Comparison of ENCODE assay signal across 9 mouse cellular contexts in the genomic region with DNA sequence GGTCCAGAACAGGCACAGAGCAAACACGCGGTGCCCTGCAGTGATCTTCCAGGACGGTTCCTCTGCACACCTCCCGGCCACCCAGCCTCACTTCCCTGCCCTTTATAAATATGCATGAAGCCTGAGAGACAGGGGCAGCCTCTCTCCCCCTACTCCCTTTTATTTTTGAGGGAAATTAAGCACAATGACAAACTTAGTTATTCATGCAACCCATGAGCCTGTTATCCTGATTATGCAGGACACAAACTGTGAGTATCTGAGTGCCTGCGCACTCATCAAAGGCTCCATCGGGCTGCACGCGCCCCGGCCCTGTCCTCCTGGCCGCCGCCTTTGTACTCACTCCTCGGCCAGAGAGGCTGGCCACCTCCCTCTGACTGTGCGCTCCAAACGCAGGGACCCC. TPM values are rescaled to one million over a fixed set of nuclear protein-coding genes. Genes with fewer than 3 reads are reported as not detected.
DNase-seq lines count a peak whose midpoint lies in the region; ATAC-seq lines count a peak whose summit lies in the region.
"Had no signal": no experiment of that assay in that cellular context is flagged by ENCODE, and none has a peak within 500 bp of the region (broad histone marks: within the 10 kb centered on the region; RNA-seq: fewer than 3 reads in every experiment).

No protein-coding gene starts in this region.

- H3K36me3 ChIP-seq in heart, embryonic 12.5 days, result no peaks in the 10 kb centered on the region
- no peaks in the 10 kb centered on the region for H3K36me3 ChIP-seq in forebrain, embryonic 14.5 days (ENCODE audit: control insufficient read depth, insufficient read depth, low read length)
- no peaks in the 10 kb centered on the region for H3K36me3 ChIP-seq in midbrain, embryonic 13.5 days

- 2% methylated on average over 14 of the region's 14 CpGs for WGBS in heart, embryonic 12.5 days
- WGBS in forebrain, embryonic 14.5 days, result 0% methylated on average over 14 of the region's 14 CpGs
- under 1% methylated on average over 14 of the region's 14 CpGs for WGBS in midbrain, embryonic 13.5 days

- H3K4me2 ChIP-seq in heart, embryonic 12.5 days, result peak overlapping the region; percentile 61
- peak overlapping the region; percentile 52 for H3K4me2 ChIP-seq in forebrain, embryonic 14.5 days (ENCODE audit: low read length)
- H3K4me2 ChIP-seq in midbrain, embryonic 13.5 days (replicated peaks), result peak overlapping the region; percentile 56

- H3K27ac ChIP-seq in heart, embryonic 12.5 days (ENCODE audit: poor library complexity, severe bottlenecking), result no peak overlapping the region
- H3K27ac ChIP-seq in forebrain, embryonic 14.5 days (ENCODE audit: low read depth, low read length), result no peak overlapping the region
- H3K27ac ChIP-seq in midbrain, embryonic 13.5 days, result peak overlapping the region; percentile 32; the same call in 1 of the 2 replicates
- H3K27ac ChIP-seq: left cerebral cortex, adult 2 months had no signal

- H3K4me3 ChIP-seq in heart, embryonic 12.5 days, result peak overlapping the region; percentile 19
- H3K4me3 ChIP-seq in forebrain, embryonic 14.5 days (ENCODE audit: low read depth, low read length), result peak overlapping the region; percentile 14
- H3K4me3 ChIP-seq in midbrain, embryonic 13.5 days (replicated peaks), result peak overlapping the region; percentile 30
- H3K4me3 ChIP-seq: left cerebral cortex, adult 2 months had no signal

- H3K9ac ChIP-seq in heart, embryonic 12.5 days, result peak overlapping the region; percentile 34; the same call in 1 of the 2 replicates
- peak overlapping the region; percentile 25; the same call in 1 of the 2 replicates for H3K9ac ChIP-seq in forebrain, embryonic 14.5 days (ENCODE audit: low read length)
- peak overlapping the region; percentile 48; the same call in 1 of the 2 replicates for H3K9ac ChIP-seq in midbrain, embryonic 13.5 days (replicated peaks)

- H3K9me3 ChIP-seq in heart, embryonic 12.5 days (replicated peaks), result no peaks in the 10 kb centered on the region
- H3K9me3 ChIP-seq in forebrain, embryonic 14.5 days (replicated peaks; ENCODE audit: control insufficient read depth, low read length), result no peaks in the 10 kb centered on the region
- H3K9me3 ChIP-seq in midbrain, embryonic 13.5 days, result no peaks in the 10 kb centered on the region

- H3K27me3 ChIP-seq in heart, embryonic 12.5 days (replicated peaks), result peaks cover 2% of the 10 kb centered on the region; the same call in 1 of the 2 replicates
- H3K27me3 ChIP-seq in forebrain, embryonic 14.5 days (replicated peaks; ENCODE audit: control insufficient read depth, insufficient read depth, low read length), result no peaks in the 10 kb centered on the region
- peaks cover 17% of the 10 kb centered on the region for H3K27me3 ChIP-seq in midbrain, embryonic 13.5 days

- intact Hi-C loops in heart, postnatal 14 days (cut with DNase I), result loop anchor here (5.0 kb wide), 1 partner anchor 702 kb away; no protein-coding TSS in a partner anchor

- ATAC-seq in heart, embryonic 12.5 days (ENCODE audit: insufficient number of reproducible peaks, low FRiP score), result no peak
- peak; percentile 86 for ATAC-seq in forebrain, embryonic 14.5 days
- ATAC-seq in midbrain, embryonic 13.5 days, result peak; percentile 90

- peaks cover 7% of the 10 kb centered on the region for H3K4me1 ChIP-seq in heart, embryonic 12.5 days (replicated peaks)
- H3K4me1 ChIP-seq in forebrain, embryonic 14.5 days (ENCODE audit: control insufficient read depth, insufficient read depth, low read length), result peaks cover 13% of the 10 kb centered on the region
- peaks cover 19% of the 10 kb centered on the region for H3K4me1 ChIP-seq in midbrain, embryonic 13.5 days (replicated peaks)

- no peak for DNase-seq in heart, postnatal 14 days
- DNase-seq in ZHBTc4 (ENCODE audit: low read depth, low spot score), result peak; percentile 51
- DNase-seq in forebrain, embryonic 14.5 days (ENCODE audit: low spot score), result peak; percentile 72
- no peak for DNase-seq in adrenal gland, adult 2 months
- DNase-seq in frontal cortex, postnatal 14 days (ENCODE audit: low spot score in 2 of 2), result no peak
- DNase-seq in gastrocnemius, adult 8-10 months (ENCODE audit: low spot score in 2 of 2), result no peak

RNA-seq across cellular contexts. Expression of a gene that starts 32.8 kb away (rescaled TPM):
- 47.9 and 48.1 TPM in 2 replicates for polyA plus RNA-seq in heart, embryonic 12.5 days (2016; fragmentation: Nextera tagmentation; extraction: Ambion mirVana)
- 1 to 10 TPM; 1.2 to 1.9 TPM for total RNA-seq in heart, postnatal 14 days (2021)
- polyA plus RNA-seq in forebrain, embryonic 14.5 days (2014; fragmentation: Nextera tagmentation; extraction: Ambion mirVana), result 17.0 and 18.5 TPM in 2 replicates
- 15.7 and 17.6 TPM in 2 replicates for polyA plus RNA-seq in midbrain, embryonic 13.5 days (2015; fragmentation: Nextera tagmentation; extraction: Ambion mirVana)
- 1 to 10 TPM; 5.9 to 6.1 TPM for total RNA-seq in adrenal gland, adult 2 months (2021)
- 10.3 and 11.9 TPM in 2 replicates for polyA plus RNA-seq in adrenal gland, adult 2 months (2012; rRNA removed)
- 1 to 10 TPM in 1 of 4 experiments, under 1 TPM in 3; 0.13 to 1.1 (median 0.23) TPM for total RNA-seq in gastrocnemius, adult 8-10 months (2022)

RNA-seq across cellular contexts. Expression of a gene that starts 51.2 kb away (rescaled TPM):
- polyA plus RNA-seq in heart, embryonic 12.5 days (2016; fragmentation: Nextera tagmentation; extraction: Ambion mirVana), result 43.5 and 44.2 TPM in 2 replicates
- total RNA-seq in heart, postnatal 14 days (2021), result 10 to 100 TPM; 18.9 to 31.4 TPM
- 28.6 and 31.7 TPM in 2 replicates for polyA plus RNA-seq in forebrain, embryonic 14.5 days (2014; fragmentation: Nextera tagmentation; extraction: Ambion mirVana)
- polyA plus RNA-seq in midbrain, embryonic 13.5 days (2015; fragmentation: Nextera tagmentation; extraction: Ambion mirVana), result 33.3 and 34.7 TPM in 2 replicates
- total RNA-seq in adrenal gland, adult 2 months (2021), result 10 to 100 TPM; 44.6 to 56.9 TPM
- 11.8 and 13.0 TPM in 2 replicates for polyA plus RNA-seq in adrenal gland, adult 2 months (2012; rRNA removed)
- total RNA-seq in gastrocnemius, adult 8-10 months (2022), result 10 to 100 TPM; 24.3 to 38.8 (median 31.9) TPM

Comparison
In these comparisons a context has a peak if more than half of its experiments do, and no peak if none do; other contexts are left out.
1. DNase-seq: peak in ZHBTc4 (single experiment) and forebrain, embryonic 14.5 days (single experiment); none in heart, postnatal 14 days (0 of 2), adrenal gland, adult 2 months (single experiment), frontal cortex, postnatal 14 days (0 of 2) and gastrocnemius, adult 8-10 months (0 of 2).
2. Peak in every context shown above with its lines, with median percentiles within 50 percentile points of each other: H3K4me2 ChIP-seq, H3K4me3 ChIP-seq and H3K9ac ChIP-seq.